Mouse (Mus musculus) embryonic facial prominence, embryonic 13.5 days (tissue): ENCODE data around the gene Camk2b. TPM values are rescaled to one million over a fixed set of nuclear protein-coding genes. Genes with fewer than 3 reads are reported as not detected.

Source experiments
- ATAC-seq: fragments of 200-750 bp; cut with Nextera tagmentation; 2 replicates; pipeline ENCODE4 v1.8.0; 2017; ENCODE audit warnings: low read depth; ENCODE audit not compliant: insufficient number of reproducible peaks, insufficient read depth, low FRiP score, low TSS enrichment
- H3K27ac ChIP-seq: fragments of 300-500 bp; sonication (generic); 2 replicates; pipeline ENCODE4 v1.5.1; 2015; ENCODE audit warnings: moderate library complexity, mild to moderate bottlenecking, inconsistent platforms
- H3K27me3 ChIP-seq: fragments of 300-500 bp; sonication (generic); 2 replicates; pipeline ENCODE4 v1.6.1; 2015; ENCODE audit warnings: mild to moderate bottlenecking, inconsistent platforms
- H3K36me3 ChIP-seq: fragments of 300-500 bp; sonication (generic); 2 replicates; pipeline ENCODE4 v1.6.1; 2015; ENCODE audit warnings: mild to moderate bottlenecking, inconsistent platforms
- H3K4me1 ChIP-seq: fragments of 300-500 bp; sonication (generic); 2 replicates; pipeline ENCODE4 v1.6.1; 2015; ENCODE audit warnings: inconsistent platforms
- H3K4me2 ChIP-seq: fragments of 300-500 bp; sonication (generic); 2 replicates; pipeline ENCODE4 v1.6.1; 2015; ENCODE audit warnings: moderate library complexity, mild to moderate bottlenecking, inconsistent platforms
- H3K4me3 ChIP-seq: fragments of 300-500 bp; sonication (generic); 2 replicates; pipeline ENCODE4 v1.5.1; 2015; ENCODE audit warnings: mild to moderate bottlenecking, inconsistent platforms
- H3K9ac ChIP-seq: fragments of 300-500 bp; sonication (generic); 2 replicates; pipeline ENCODE4 v1.6.1; 2015; ENCODE audit warnings: mild to moderate bottlenecking, inconsistent platforms
- H3K9me3 ChIP-seq: fragments of 300-500 bp; sonication (generic); 2 replicates; pipeline ENCODE4 v1.6.1; 2016; ENCODE audit warnings: inconsistent platforms
- WGBS: fragments of 180-500 bp; shearing (Covaris S2); methylation state at CpG from one replicate; pipeline ENCODE4 v1.1.7; 2015; ENCODE audit warnings: mixed read lengths; 5-methylcytosine and 5-hydroxymethylcytosine counted together
- polyA plus RNA-seq: library from polyadenylated mRNA; unstranded; fragments of >200 nt; fragmentation: Nextera tagmentation; extraction: Ambion mirVana; gene quantifications from 2 replicates; pipeline ENCODE4 v1.2.1, GENCODE M21; 2015

Gene Camk2b
- polyA plus RNA-seq, 1 experiment from 2014 or later: 2.5 TPM

GRCm38 (mm10) chr11:6067160-6067559 lies 998 bp upstream of the Camk2b start:
- WGBS: 34% methylated on average over 9 of the region's 9 CpGs
- no peak for ATAC-seq

DNA sequence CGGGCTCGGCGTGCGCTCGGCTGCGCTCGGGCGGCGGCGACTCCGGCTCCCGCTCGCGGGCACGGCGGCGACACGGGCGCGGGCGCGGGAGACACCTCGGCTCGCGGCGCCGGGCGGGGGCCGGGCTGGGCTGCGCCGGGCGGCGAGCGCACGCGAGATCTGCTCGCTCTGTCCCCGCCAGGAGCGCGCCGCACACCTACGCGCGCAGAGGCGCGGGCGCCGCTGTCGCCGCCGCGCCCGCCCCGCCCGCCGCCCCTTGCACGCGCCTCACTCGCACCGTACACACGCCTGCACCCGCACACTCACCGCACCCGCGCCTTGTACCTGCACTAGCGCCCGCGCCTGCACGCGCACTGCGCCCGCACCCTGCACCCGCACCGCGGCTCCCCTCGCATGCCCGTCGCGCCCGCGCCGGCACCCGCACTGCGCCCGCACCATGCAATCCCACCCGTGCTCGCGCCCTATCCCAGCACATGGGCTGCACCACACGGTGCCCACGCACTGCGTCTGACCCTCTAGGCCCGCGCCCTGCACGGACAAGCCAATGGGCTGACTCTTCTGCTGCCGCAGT lies 526 bp downstream of the Camk2b start:
- Histone ChIP-seq H3K4me3 (peak overlapping the region; percentile 60), H3K9me3 (no peaks in the 10 kb centered on the region), H3K4me2 (peak overlapping the region; percentile 97), H3K9ac (peak overlapping the region; percentile 64), H3K27me3 (peaks cover 98% of the 10 kb centered on the region), H3K27ac (no peak overlapping the region), H3K4me1 (peaks cover 25% of the 10 kb centered on the region), H3K36me3 (no peaks in the 10 kb centered on the region)
- WGBS: under 1% methylated on average over 70 of the region's 95 CpGs
- 0 out of 2 replicates have a peak, but pooled peaks have one; percentile 7 for ATAC-seq

More at GRCm38 (mm10) chr11:6067160-6067559, 998 bp upstream of the Camk2b start:
- H3K27ac ChIP-seq: no peak overlapping the region
- no peak overlapping the region for H3K9ac ChIP-seq
- H3K36me3 ChIP-seq: no peaks in the 10 kb centered on the region
- no peaks in the 10 kb centered on the region for H3K9me3 ChIP-seq
- no peak overlapping the region for H3K4me2 ChIP-seq
- peaks cover 94% of the 10 kb centered on the region for H3K27me3 ChIP-seq
- peaks cover 25% of the 10 kb centered on the region for H3K4me1 ChIP-seq
- no peak overlapping the region for H3K4me3 ChIP-seq

GRCm38 (mm10) chr11:6065046-6065521 lies 1.1 kb downstream of the Camk2b start:
- Histone ChIP-seq H3K4me3 (peak overlapping the region; percentile 60), H3K4me2 (peak overlapping the region; percentile 97), H3K9me3 (no peaks in the 10 kb centered on the region), H3K36me3 (no peaks in the 10 kb centered on the region), H3K27me3 (peaks cover 98% of the 10 kb centered on the region), H3K27ac (no peak overlapping the region), H3K4me1 (peaks cover 25% of the 10 kb centered on the region), H3K9ac (peak overlapping the region; percentile 64)
- WGBS: under 1% methylated on average over 51 of the region's 55 CpGs
- no peak for ATAC-seq

DNA sequence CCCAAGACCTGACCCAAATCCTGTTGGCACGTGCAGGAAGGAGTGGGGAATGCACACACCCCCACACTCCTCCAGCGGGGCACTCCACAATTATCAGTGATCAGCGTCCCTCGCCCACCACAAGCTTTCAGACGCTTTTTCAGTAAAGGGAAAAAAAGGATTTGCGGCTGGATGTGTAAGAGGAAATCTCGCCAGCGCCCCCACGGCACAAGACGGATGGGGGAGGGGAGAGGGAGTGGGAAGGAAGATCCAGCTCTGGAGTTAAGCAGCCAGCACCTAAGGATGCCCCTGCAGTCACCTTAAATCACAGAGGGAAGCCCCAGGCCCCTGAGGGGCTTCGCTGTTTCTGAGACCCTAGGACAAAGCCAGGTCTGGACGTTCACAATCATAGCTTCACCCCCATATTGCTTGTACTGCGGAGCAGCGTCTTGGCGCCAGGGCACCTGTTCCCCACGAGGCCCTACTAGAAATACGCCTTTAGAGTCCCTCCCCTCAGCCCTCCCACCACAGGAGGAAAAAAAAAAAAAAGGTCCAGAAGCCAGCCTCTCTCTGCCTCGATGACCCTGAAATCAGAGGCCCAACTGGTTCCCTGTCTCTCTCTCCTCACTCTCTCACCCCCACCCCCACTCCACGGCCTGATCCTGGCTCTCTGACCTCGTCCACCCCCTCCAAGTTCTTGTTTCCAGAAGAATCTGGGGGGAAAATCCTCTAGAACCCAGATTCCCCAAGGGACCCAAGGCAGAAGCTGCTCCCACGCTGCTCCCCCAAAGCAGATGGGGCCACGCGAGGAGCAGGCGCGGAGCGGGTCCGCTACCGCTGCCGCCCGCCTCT lies 1.7 kb downstream of the Camk2b start:
- Histone ChIP-seq H3K27ac (no peak overlapping the region), H3K9ac (peak overlapping the region; percentile 64), H3K27me3 (peaks cover 92% of the 10 kb centered on the region), H3K36me3 (no peaks in the 10 kb centered on the region), H3K9me3 (no peaks in the 10 kb centered on the region), H3K4me2 (peak overlapping the region; percentile 97), H3K4me3 (peak overlapping the region; percentile 60), H3K4me1 (peaks cover 25% of the 10 kb centered on the region)
- WGBS: 3% methylated on average over 30 of the region's 30 CpGs
- ATAC-seq: no peak

GRCm38 (mm10) chr11:6063501-6064214 lies 2.5 kb downstream of the Camk2b start:
- H3K9ac ChIP-seq: no peak overlapping the region
- no peak overlapping the region for H3K27ac ChIP-seq
- peak overlapping the region; percentile 30; the same call in 1 of the 2 replicates for H3K4me2 ChIP-seq
- peaks cover 25% of the 10 kb centered on the region for H3K4me1 ChIP-seq
- peak overlapping the region; percentile 60; the same call in 1 of the 2 replicates for H3K4me3 ChIP-seq
- peaks cover 84% of the 10 kb centered on the region for H3K27me3 ChIP-seq
- no peaks in the 10 kb centered on the region for H3K36me3 ChIP-seq
- no peaks in the 10 kb centered on the region for H3K9me3 ChIP-seq
- 43% methylated on average over 17 of the region's 17 CpGs for WGBS
- no peak for ATAC-seq

DNA sequence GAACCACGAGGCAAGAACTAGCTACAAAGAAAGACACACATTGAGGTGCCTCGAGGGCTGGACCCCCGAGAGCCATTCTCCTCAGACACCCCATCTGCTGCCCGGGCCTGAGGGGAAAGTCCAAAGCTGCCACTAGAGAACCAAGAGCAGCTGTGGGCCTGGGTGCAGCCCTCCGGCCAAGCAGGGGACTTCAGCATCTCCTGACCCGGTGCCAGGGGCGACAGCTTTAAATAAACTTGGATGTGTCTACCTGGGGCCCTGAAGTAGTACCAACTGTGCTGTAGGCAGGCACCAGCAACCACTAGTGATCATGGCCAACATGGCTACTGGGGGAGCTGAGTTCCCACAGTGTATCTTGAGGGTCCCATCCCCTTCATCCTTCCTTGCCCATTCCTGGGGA lies 3.1 kb downstream of the Camk2b start:
- ATAC-seq: no peak
- Histone ChIP-seq H3K27me3 (peaks cover 78% of the 10 kb centered on the region), H3K9me3 (no peaks in the 10 kb centered on the region), H3K4me3 (no peak overlapping the region), H3K4me2 (no peak overlapping the region), H3K9ac (no peak overlapping the region), H3K36me3 (no peaks in the 10 kb centered on the region), H3K27ac (no peak overlapping the region), H3K4me1 (peaks cover 23% of the 10 kb centered on the region)
- WGBS: 79% methylated on average over 7 of the region's 7 CpGs

DNA sequence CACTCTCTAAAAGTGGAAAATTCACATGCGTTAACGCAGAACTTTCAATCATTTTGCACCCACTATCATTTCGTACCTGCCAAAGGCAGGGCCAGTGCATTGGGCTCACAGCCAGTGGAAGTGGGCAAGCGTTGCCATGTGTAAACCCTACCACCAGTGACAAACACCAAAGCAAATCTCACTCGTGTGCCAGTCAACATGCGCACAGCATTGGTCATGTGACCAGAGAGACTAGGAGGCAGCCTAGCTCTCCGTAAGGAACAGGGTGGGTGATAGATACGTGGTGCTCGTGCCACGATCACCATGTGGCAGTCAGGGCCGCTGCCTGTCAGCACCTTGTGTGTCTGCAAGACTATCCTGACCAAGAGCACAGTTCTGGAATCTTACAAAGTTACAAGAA lies 3.8 kb downstream of the Camk2b start:
- Histone ChIP-seq H3K9me3 (no peaks in the 10 kb centered on the region), H3K4me1 (peaks cover 21% of the 10 kb centered on the region), H3K4me2 (no peak overlapping the region), H3K27me3 (peaks cover 71% of the 10 kb centered on the region), H3K36me3 (no peaks in the 10 kb centered on the region), H3K27ac (no peak overlapping the region), H3K9ac (no peak overlapping the region), H3K4me3 (no peak overlapping the region)
- no peak for ATAC-seq
- WGBS: 90% methylated on average over 11 of the region's 11 CpGs

DNA sequence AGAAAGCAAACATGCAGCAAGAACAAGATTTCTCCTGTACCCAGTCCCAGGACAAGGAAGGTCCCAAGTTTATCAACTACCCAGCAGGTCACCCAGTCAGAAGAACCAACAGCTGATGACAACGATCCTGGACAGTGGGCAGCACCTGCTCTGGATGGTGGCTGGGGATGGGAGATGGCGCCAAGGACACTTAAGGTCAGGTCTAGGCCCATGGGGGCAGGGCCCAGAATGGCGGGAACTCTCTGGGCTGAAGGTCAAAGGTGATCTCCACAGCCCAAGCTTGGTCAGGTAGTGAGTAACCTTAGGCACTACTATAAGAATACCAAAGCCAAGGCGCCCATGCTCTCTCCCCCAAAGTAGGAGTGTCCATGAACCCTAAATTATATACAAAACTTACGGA lies 4.3 kb downstream of the Camk2b start:
- no peak overlapping the region for H3K27ac ChIP-seq
- H3K4me2 ChIP-seq: no peak overlapping the region
- WGBS: 76% methylated on average over 5 of the region's 5 CpGs
- peaks cover 67% of the 10 kb centered on the region for H3K27me3 ChIP-seq
- peaks cover 21% of the 10 kb centered on the region for H3K4me1 ChIP-seq
- no peak overlapping the region for H3K9ac ChIP-seq
- H3K4me3 ChIP-seq: no peak overlapping the region
- no peaks in the 10 kb centered on the region for H3K36me3 ChIP-seq
- ATAC-seq: no peak
- no peaks in the 10 kb centered on the region for H3K9me3 ChIP-seq

- 92% methylated on average over 10 of the region's 10 CpGs for WGBS
- ATAC-seq: no peak
- H3K27me3 ChIP-seq: peaks cover 44% of the 10 kb centered on the region
- no peak overlapping the region for H3K9ac ChIP-seq
- no peak overlapping the region for H3K4me3 ChIP-seq
- no peak overlapping the region for H3K4me2 ChIP-seq
- H3K9me3 ChIP-seq: no peaks in the 10 kb centered on the region
- no peaks in the 10 kb centered on the region for H3K36me3 ChIP-seq
- H3K4me1 ChIP-seq: peaks cover 4% of the 10 kb centered on the region
- H3K27ac ChIP-seq: no peak overlapping the region
These were observed 7.0 kb downstream of the Camk2b start for GRCm38 (mm10) chr11:6059162-6059561.

- Histone ChIP-seq H3K4me3 (no peak overlapping the region), H3K27ac (no peak overlapping the region), H3K9me3 (no peaks in the 10 kb centered on the region), H3K36me3 (no peaks in the 10 kb centered on the region), H3K9ac (no peak overlapping the region), H3K4me1 (no peaks in the 10 kb centered on the region), H3K27me3 (0 out of 2 replicates have a peak, but pooled peaks cover 4% of the 10 kb centered on the region), H3K4me2 (no peak overlapping the region)
- no peak for ATAC-seq
- 88% methylated on average over 8 of the region's 8 CpGs for WGBS
These were observed 12.8 kb downstream of the Camk2b start for GRCm38 (mm10) chr11:6053386-6053785.

DNA sequence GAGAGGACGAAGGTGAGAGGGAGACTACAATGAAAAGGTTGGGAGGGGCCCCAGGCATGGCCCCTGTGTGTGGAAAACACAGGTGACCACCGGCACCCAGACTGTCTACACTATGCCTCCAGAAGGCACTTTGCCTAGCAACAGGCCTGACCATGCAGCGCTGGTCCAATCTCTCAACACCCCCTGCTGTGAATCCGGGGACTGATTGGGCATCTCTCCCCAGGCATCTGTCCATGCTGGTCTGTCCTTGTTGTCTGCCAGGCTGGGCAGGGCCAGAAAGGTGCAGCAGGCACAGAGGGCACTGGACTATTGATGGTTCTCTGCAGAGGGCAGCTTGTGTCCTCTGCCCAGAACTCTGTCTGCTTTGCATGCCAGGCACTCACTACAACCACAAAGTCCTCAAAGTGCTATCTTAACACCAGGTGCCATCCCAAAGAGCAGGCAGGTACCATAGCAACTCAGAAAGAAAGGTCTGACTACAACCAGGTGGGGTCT lies 16.0 kb downstream of the Camk2b start:
- H3K4me3 ChIP-seq: no peak overlapping the region
- no peaks in the 10 kb centered on the region for H3K9me3 ChIP-seq
- WGBS: 90% methylated on average over 4 of the region's 4 CpGs
- ATAC-seq: no peak
- H3K4me1 ChIP-seq: no peaks in the 10 kb centered on the region
- H3K36me3 ChIP-seq: no peaks in the 10 kb centered on the region
- no peak overlapping the region for H3K27ac ChIP-seq
- no peak overlapping the region for H3K9ac ChIP-seq
- no peaks in the 10 kb centered on the region for H3K27me3 ChIP-seq
- no peak overlapping the region for H3K4me2 ChIP-seq
